Mouse (Mus musculus) cerebellum, adult 2 months (tissue): ENCODE measurements around the gene Ap2b1. TPM values are rescaled to one million over a fixed set of nuclear protein-coding genes. Genes with fewer than 3 reads are reported as not detected.
A peak's percentile ranks its signal among the peaks of the same experiment; 100 is the strongest.

ENCODE experiments used
- DNase-seq, 2 experiments: peaks; one replicate each; pipeline ENCODE4 v3.0.0; 2021
- H3K27ac ChIP-seq: fragments of 200-500 bp; 2 replicates; pipeline ENCODE4 v1.5.1; 2012; ENCODE audit warnings: low read length, control low read depth, inconsistent platforms; ENCODE audit not compliant: insufficient read depth
- H3K27me3 ChIP-seq: fragments of 200-500 bp; 2 replicates; pipeline ENCODE4 v1.6.1; 2012; ENCODE audit warnings: inconsistent platforms, mild to moderate bottlenecking, low read length, moderate library complexity; ENCODE audit not compliant: control insufficient read depth, insufficient read depth
- H3K4me1 ChIP-seq: fragments of 200-500 bp; 2 replicates; pipeline ENCODE4 v1.6.1; 2011; ENCODE audit warnings: low read length; ENCODE audit not compliant: control insufficient read depth, insufficient read depth
- H3K4me3 ChIP-seq: fragments of 200-500 bp; replicated peaks from 2 replicates; pipeline ENCODE3; 2011; ENCODE audit warnings: mild to moderate bottlenecking, low read depth, low read length, control low read depth; ENCODE audit not compliant: insufficient read depth
- CTCF ChIP-seq: fragments of 200-500 bp; IDR thresholded peaks from 2 replicates; pipeline ENCODE4 v1.5.1; 2011; ENCODE audit warnings: low read depth, mild to moderate bottlenecking, control low read depth, low read length, moderate library complexity, borderline replicate concordance; ENCODE audit not compliant: insufficient read depth
- POLR2A ChIP-seq: fragments of 200-500 bp; IDR thresholded peaks from 2 replicates; pipeline ENCODE4 v1.6.1; 2011; ENCODE audit warnings: low read length, control low read depth, borderline replicate concordance; ENCODE audit not compliant: insufficient read depth
- WGBS: fragments of 180-500 bp; shearing (Covaris S2); methylation state at CpG from one replicate; pipeline ENCODE4 v1.1.7; 2018; 5-methylcytosine and 5-hydroxymethylcytosine counted together
- polyA plus RNA-seq: library from polyadenylated mRNA; depleted of rRNA; stranded (reverse); fragments of >200 nt; gene quantifications from 2 replicates; pipeline ENCODE4 v1.2.3, GENCODE M21; 2012

The Ap2b1 gene
- polyA plus RNA-seq, 1 experiment, result 116 TPM

DNA sequence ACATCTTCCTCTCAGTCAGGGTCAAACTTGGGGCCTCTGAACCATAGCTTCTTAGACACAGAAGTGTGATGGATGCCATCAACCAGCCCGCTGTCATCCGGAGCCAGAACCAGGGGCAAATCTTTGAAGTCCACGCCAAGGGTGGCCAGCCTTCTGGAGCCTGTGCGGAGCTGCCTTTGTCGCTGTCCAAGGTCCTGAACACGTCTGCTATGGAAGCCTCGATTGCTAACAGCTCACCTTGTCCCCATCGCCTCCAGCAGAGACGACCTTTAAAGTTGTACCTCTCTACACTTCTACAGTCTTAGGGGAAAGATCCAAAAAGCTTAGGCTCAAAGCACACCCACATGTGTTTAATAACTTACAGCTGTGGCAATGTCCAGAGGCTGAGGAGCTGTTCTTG is 122.5 kb downstream of the Ap2b1 start:
- Histone ChIP-seq H3K27ac (no peak overlapping the region), H3K4me1 (peaks cover 8% of the 10 kb centered on the region), H3K4me3 (no peak overlapping the region), H3K27me3 (no peaks in the 10 kb centered on the region)
- TF ChIP-seq POLR2A, result no peak
- no peak for TF ChIP-seq CTCF
- no peak for DNase-seq
- WGBS, result 12% methylated on average over 9 of the region's 9 CpGs

DNA sequence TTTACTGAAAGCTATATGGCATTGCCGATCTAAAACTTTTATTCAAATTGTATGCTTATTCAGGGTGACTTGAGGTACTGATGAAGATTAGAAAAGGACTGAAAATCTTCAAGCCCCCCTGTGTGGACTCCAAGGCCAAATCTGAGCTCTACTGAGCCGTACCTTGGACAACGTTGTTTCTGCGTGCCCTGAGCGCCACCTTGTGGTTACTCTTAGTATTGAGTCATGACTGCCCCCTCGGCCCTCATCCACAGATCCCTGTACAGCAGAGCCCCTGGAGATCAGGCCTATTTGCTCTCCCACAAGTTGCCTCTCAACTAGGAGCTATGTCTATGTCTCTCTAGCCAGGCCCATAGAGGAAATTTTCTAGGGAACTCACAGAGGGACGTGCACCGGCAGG is 125.9 kb downstream of the Ap2b1 start:
- TF ChIP-seq POLR2A (no peak), CTCF (peak; percentile 98)
- 8% methylated on average over 8 of the region's 8 CpGs for WGBS
- Histone ChIP-seq H3K27ac (no peak overlapping the region), H3K4me3 (no peak overlapping the region), H3K4me1 (no peaks in the 10 kb centered on the region), H3K27me3 (no peaks in the 10 kb centered on the region; the same call in 1 of the 2 replicates)
- peak; percentile 68 to 85 for DNase-seq

DNA sequence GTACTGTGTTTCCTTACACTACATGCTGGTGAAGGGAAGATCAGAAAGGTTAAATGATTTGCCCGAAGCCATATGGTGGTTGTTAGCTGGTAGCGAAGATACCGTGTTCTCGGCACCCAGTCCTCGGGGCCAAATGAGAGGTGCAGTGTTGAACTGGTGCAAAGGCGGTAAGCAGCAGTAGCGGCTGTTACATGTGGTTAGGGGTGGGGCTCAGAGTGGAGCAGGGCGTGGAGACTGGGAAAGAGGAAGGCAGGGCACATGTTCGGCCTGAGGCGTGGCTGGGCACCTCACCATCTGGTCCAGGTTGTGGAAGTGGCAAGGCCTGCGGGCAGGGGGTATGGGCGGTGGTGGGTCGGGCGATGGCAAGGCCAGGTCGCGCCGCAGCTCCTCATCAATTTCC is 128.1 kb downstream of the Ap2b1 start:
- DNase-seq, result no peak
- H3K4me3 ChIP-seq, result no peak overlapping the region
- no peak for TF ChIP-seq POLR2A
- H3K4me1 ChIP-seq, result no peaks in the 10 kb centered on the region
- 35% methylated on average over 17 of the region's 17 CpGs for WGBS
- no peak overlapping the region for H3K27ac ChIP-seq
- H3K27me3 ChIP-seq, result no peaks in the 10 kb centered on the region; the same call in 1 of the 2 replicates

DNA sequence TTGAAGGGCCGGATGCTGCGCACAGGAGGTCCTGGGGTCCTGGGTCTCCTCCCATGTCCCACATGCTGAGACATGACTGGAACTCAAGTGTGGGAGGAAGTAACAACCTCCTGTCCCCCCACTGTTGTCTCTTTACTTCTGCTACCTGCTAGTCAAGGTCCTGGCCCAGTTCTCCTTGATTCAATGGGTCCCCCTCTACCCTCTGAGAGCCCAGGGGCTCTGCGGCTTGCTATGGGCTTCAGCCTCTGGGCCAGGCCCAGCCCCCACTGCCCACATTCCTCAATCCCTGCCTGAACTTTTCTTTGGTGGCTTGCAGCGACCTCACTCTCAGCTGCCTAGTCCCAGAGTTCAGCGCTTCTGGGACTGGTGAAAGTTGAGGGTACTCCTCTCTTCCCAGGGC is 130.5 kb downstream of the Ap2b1 start, which contains the start of gene Gas2l2:
TSS of gene Gas2l2 (minus strand) at position 101 of the 400 bp plus-strand sequence.
- H3K27ac ChIP-seq, result no peak within 1 kb of the TSS
- no peaks in the 10 kb centered on the region for H3K4me1 ChIP-seq
- WGBS, result 49% methylated on average over 5 of the region's 5 CpGs
- H3K4me3 ChIP-seq, result no peak within 1 kb of the TSS
- no peaks in the 10 kb centered on the region; the same call in 1 of the 2 replicates for H3K27me3 ChIP-seq
- TF ChIP-seq CTCF, result no peak
- no peak for TF ChIP-seq POLR2A
- DNase-seq, result no peak

DNA sequence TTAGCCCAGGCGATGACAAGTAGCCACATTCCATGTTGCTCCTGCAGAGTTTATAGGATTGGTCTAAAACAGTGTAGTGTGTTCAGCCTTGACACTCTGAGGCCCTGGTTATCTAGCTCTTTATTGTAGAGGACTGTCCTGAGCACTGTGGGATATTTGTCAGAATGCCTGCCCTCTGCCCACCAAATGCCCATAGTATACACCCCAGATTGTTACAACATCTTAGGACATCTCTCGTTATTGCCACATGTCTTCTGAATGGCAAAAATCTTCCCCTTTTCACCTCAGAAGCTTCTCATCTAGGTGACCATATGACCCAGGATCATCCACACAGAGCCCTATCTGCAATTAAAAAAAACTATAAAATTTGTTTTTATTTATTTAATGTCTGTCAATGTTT is 133.7 kb downstream of the Ap2b1 start:
- Histone ChIP-seq H3K4me3 (no peak overlapping the region), H3K4me1 (no peaks in the 10 kb centered on the region), H3K27me3 (no peaks in the 10 kb centered on the region; the same call in 1 of the 2 replicates), H3K27ac (no peak overlapping the region)
- no peak for TF ChIP-seq POLR2A
- TF ChIP-seq CTCF, result no peak
- DNase-seq, result no peak
- 84% methylated on average over 2 of the region's 2 CpGs for WGBS

DNA sequence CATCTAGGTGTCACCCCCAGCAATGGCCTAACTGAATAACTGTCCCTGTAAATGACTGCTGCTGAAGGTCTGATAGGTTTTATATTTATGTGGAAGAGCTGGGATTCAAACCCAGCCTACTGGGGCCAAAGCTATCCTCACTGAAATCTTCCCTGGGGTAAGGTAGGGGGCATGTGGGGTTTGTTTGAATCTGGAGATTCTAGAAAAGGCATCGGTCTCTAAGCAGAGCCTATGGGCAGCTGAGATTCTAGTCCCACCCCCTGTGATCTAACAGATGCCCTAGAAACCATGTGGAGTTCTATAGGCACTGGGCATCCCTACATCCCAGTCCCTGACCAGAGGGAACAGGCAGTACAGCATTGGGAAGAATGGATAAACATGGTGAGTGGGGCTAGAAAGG is 138.6 kb downstream of the Ap2b1 start, which contains the start of gene 1700020L24Rik:
TSS of gene 1700020L24Rik (plus strand) at position 301 of the 400 bp plus-strand sequence.
- DNase-seq, result no peak
- Histone ChIP-seq H3K27ac (no peak within 1 kb of the TSS), H3K4me1 (no peaks in the 10 kb centered on the region), H3K27me3 (no peaks in the 10 kb centered on the region), H3K4me3 (no peak within 1 kb of the TSS)
- WGBS, result 94% methylated on average over 1 of the region's 1 CpGs
- TF ChIP-seq POLR2A, result no peak
- no peak for TF ChIP-seq CTCF

DNA sequence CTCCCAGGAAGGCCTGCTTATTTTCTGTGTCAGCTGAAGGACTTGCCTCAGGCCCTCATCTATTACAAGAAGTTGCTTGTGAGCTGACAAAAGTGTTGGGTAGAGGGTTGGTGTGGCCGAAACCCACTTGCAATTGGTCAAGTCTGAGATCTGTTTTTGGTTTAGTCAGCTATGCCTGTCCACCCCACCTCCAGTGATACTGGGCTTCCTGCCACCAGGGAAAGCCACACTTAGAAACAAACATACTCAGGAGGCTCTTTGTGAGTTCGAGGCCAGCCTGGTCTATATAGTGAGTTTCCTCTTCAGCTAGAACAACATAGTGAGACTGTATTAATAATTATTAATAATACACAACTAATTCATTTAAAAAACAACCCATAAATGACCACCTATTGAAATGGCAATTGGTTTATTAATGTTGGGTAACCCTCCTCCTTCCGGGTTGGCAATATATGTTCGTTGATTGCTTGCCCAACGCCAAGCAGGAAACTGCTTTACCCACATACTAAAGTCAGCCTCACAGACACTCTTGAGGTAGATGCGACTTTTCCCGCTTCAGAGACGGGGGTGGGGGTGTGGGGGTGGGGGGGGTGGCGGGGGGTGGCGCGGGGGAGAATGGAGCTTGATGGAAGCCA is 140.7 kb downstream of the Ap2b1 start:
- H3K4me1 ChIP-seq, result no peaks in the 10 kb centered on the region
- WGBS, result 26% methylated on average over 11 of the region's 11 CpGs
- no peak overlapping the region for H3K27ac ChIP-seq
- TF ChIP-seq POLR2A (no peak), CTCF (no peak)
- peaks cover under 1% of the 10 kb centered on the region; the same call in 1 of the 2 replicates for H3K27me3 ChIP-seq
- peak overlapping the region; percentile 99 for H3K4me3 ChIP-seq
- DNase-seq, result no peak

DNA sequence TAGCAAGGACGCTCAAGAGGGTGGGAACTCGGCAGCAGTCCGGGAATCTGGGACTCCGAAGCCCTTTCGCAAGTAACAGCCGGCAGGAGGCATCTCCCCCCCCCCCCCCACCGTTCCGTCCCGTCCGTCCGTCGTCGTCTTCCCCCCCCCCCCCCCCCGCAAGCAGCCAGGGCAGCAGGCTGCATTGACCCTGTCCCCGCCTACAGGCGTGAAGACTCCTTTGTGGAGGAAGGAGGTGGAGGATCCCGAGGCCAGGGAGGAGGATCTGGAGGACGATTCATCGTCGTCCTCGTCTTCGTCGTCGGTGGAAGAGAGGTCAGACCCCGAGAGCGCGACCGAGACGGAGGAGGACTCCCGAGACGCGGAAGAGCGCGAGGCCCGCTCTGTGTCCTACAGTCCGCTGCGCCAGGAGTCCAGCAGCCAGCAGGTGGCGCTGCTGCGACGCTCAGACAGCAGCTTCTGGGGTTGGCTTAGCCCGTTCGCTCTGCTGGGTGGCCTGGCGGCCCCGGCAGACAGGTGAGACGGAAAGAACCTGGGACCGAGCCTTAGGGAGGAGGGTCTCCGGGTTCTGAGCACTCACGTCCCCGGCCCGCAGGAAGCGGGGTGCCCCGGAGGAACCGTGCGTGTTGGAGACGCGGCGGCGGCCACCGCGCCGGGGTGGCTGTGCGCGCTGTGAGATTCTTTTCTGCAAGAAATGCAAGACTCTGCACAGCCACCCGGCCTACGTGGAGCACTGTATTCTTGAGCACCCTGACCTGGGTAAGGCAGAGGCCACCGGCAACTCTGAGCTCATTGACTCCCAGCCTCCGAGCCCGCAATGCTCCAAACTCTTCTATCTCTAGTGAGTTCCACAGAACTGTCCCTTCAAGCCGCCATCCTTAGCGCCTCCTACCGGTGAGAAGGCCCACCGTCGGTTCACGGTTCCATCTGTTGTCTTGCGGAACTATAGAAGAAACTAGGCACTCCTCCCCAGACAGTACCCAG is 141.5 kb downstream of the Ap2b1 start:
- H3K4me3 ChIP-seq, result peak overlapping the region; percentile 99
- peaks cover 3% of the 10 kb centered on the region for H3K27me3 ChIP-seq
- TF ChIP-seq CTCF (peak; percentile 95), POLR2A (peak; percentile 42; the same call in 1 of the 2 replicates)
- DNase-seq, result peak; percentile 89 to 92
- H3K27ac ChIP-seq, result peak overlapping the region; percentile 49
- H3K4me1 ChIP-seq, result no peaks in the 10 kb centered on the region
- WGBS, result under 1% methylated on average over 62 of the region's 75 CpGs
